Mouse (Mus musculus): ENCODE results near the gene Ptprf. TPM values are rescaled to one million over a fixed set of nuclear protein-coding genes. Genes with fewer than 3 reads are reported as not detected.

Gene Ptprf
- polyA plus RNA-seq, 1 experiment from 2014 or later = 65.1 TPM

DNA sequence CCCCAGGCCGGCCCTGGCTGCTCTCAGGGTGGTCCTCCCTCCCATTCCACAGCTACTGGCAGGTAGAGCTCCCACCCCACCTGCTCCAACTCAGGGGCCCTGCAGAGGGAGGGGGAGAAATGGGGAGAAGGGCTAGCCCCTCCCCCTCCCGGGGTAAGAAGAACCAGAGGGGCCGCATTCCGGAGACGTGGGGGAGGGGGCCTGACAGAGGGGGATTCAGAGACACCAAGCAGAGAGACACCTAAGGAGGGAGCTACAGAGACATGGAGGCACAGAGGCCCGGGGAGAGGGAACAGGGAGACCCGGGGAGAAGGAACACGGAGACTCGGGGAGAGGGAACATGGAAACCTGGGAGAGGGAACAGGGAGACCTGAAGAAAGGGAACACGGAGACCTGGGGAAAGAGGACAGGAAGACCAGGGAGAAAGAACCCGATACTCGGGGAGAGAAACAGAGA, 1.2 kb downstream of the Ptprf start:
- ATAC-seq (peak; percentile 8; the same call in 1 of the 2 replicates), DNase-seq (ENCODE audit: low spot score) (no peak)
- peak overlapping the region; percentile 75 for H3K4me3 ChIP-seq (ENCODE audit: low read depth, low read length)
- H3K36me3 ChIP-seq (ENCODE audit: insufficient read depth, low read length) = no peaks in the 10 kb centered on the region
- H3K27ac ChIP-seq (ENCODE audit: low read length) = peak overlapping the region; percentile 84
- no peak for TF ChIP-seq CTCF (IDR thresholded peaks at IDR 0.05)
- TF ChIP-seq EP300 (IDR thresholded peaks at IDR 0.05) = no peak
- peak overlapping the region; percentile 93 for H3K4me2 ChIP-seq (replicated peaks; ENCODE audit: low read depth, low read length)
- H3K27me3 ChIP-seq (replicated peaks; ENCODE audit: insufficient read depth, low read length) = no peaks in the 10 kb centered on the region
- H3K9me3 ChIP-seq (ENCODE audit: low read length) = no peaks in the 10 kb centered on the region
- 2% methylated on average over 11 of the region's 12 CpGs for WGBS
- H3K9ac ChIP-seq (replicated peaks; ENCODE audit: low read depth) = peak overlapping the region; percentile 57
- H3K4me1 ChIP-seq (ENCODE audit: insufficient read depth, low read depth, low read length) = no peaks in the 10 kb centered on the region

- no peaks in the 10 kb centered on the region for H3K27me3 ChIP-seq (replicated peaks; ENCODE audit: insufficient read depth, low read length)
- no peaks in the 10 kb centered on the region for H3K9me3 ChIP-seq (ENCODE audit: low read length)
- peak overlapping the region; percentile 75 for H3K4me3 ChIP-seq (ENCODE audit: low read depth, low read length)
- no peak for ATAC-seq
- no peak for DNase-seq (ENCODE audit: low spot score)
- peak overlapping the region; percentile 57; the same call in 1 of the 2 replicates for H3K9ac ChIP-seq (replicated peaks; ENCODE audit: low read depth)
- peak overlapping the region; percentile 93 for H3K4me2 ChIP-seq (replicated peaks; ENCODE audit: low read depth, low read length)
- H3K4me1 ChIP-seq (ENCODE audit: insufficient read depth, low read depth, low read length) = no peaks in the 10 kb centered on the region
- no peaks in the 10 kb centered on the region for H3K36me3 ChIP-seq (ENCODE audit: insufficient read depth, low read length)
- 50% methylated on average over 5 of the region's 5 CpGs for WGBS
- TF ChIP-seq EP300 (IDR thresholded peaks at IDR 0.05) = no peak
- no peak for TF ChIP-seq CTCF (IDR thresholded peaks at IDR 0.05)
- H3K27ac ChIP-seq (ENCODE audit: low read length) = 0 out of 2 replicates have a peak overlapping the region, but pooled peaks have one; percentile 2
These were observed 1.9 kb downstream of the Ptprf start for GRCm38 (mm10) chr4:118289266-118289665.

GRCm38 (mm10) chr4:118288531-118288930, 2.7 kb downstream of the Ptprf start:
- Histone ChIP-seq H3K4me2 (replicated peaks; ENCODE audit: low read depth, low read length) (peak overlapping the region; percentile 93), H3K9me3 (ENCODE audit: low read length) (no peaks in the 10 kb centered on the region), H3K4me1 (ENCODE audit: insufficient read depth, low read depth, low read length) (no peaks in the 10 kb centered on the region), H3K4me3 (ENCODE audit: low read depth, low read length) (no peak overlapping the region; the same call in 1 of the 2 replicates), H3K9ac (replicated peaks; ENCODE audit: low read depth) (no peak overlapping the region), H3K36me3 (ENCODE audit: insufficient read depth, low read length) (no peaks in the 10 kb centered on the region), H3K27me3 (replicated peaks; ENCODE audit: insufficient read depth, low read length) (no peaks in the 10 kb centered on the region), H3K27ac (ENCODE audit: low read length) (0 out of 2 replicates have a peak overlapping the region, but pooled peaks have one; percentile 2)
- 43% methylated on average over 6 of the region's 6 CpGs for WGBS
- TF ChIP-seq CTCF (IDR thresholded peaks at IDR 0.05) = no peak
- TF ChIP-seq EP300 (IDR thresholded peaks at IDR 0.05) = no peak
- DNase-seq (ENCODE audit: low spot score) (no peak), ATAC-seq (no peak)

GRCm38 (mm10) chr4:118286202-118286601, 5.0 kb downstream of the Ptprf start:
- DNase-seq (ENCODE audit: low spot score) (no peak), ATAC-seq (0 out of 2 replicates have a peak, but pooled peaks have one; percentile 2)
- H3K9me3 ChIP-seq (ENCODE audit: low read length) = no peaks in the 10 kb centered on the region
- no peaks in the 10 kb centered on the region for H3K27me3 ChIP-seq (replicated peaks; ENCODE audit: insufficient read depth, low read length)
- 0 out of 2 replicates have a peak overlapping the region, but pooled peaks have one; percentile 9 for H3K4me2 ChIP-seq (replicated peaks; ENCODE audit: low read depth, low read length)
- no peaks in the 10 kb centered on the region for H3K36me3 ChIP-seq (ENCODE audit: insufficient read depth, low read length)
- 50% methylated on average over 5 of the region's 5 CpGs for WGBS
- peak overlapping the region; percentile 20; the same call in 1 of the 2 replicates for H3K27ac ChIP-seq (ENCODE audit: low read length)
- no peak for TF ChIP-seq CTCF (IDR thresholded peaks at IDR 0.05)
- TF ChIP-seq EP300 (IDR thresholded peaks at IDR 0.05) = peak; percentile 17; the same call in 1 of the 2 replicates
- H3K9ac ChIP-seq (replicated peaks; ENCODE audit: low read depth) = no peak overlapping the region
- H3K4me1 ChIP-seq (ENCODE audit: insufficient read depth, low read depth, low read length) = 0 out of 2 replicates have a peak, but pooled peaks cover 3% of the 10 kb centered on the region
- H3K4me3 ChIP-seq (ENCODE audit: low read depth, low read length) = no peak overlapping the region

DNA sequence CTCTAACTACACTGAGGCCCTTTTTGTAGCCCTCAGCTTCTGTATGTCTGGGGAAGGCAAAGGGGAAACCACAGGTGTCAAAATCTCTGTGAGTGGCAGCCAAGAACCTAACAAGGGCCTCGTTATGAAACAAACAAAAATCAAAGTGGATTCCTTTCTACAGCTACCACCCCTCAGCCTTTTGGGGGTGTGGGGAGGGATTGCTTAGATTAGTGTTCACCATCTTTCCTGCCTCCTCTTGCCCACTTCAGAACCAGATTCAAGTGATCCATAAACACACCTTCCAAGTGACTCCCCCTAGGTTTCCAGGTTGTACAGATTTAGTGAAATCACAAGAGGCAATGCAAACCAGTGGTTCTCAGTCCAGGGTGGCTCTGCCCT, 9.0 kb downstream of the Ptprf start:
- Histone ChIP-seq H3K4me3 (ENCODE audit: low read depth, low read length) (no peak overlapping the region), H3K27me3 (replicated peaks; ENCODE audit: insufficient read depth, low read length) (no peaks in the 10 kb centered on the region), H3K9me3 (ENCODE audit: low read length) (no peaks in the 10 kb centered on the region), H3K9ac (replicated peaks; ENCODE audit: low read depth) (no peak overlapping the region), H3K27ac (ENCODE audit: low read length) (peak overlapping the region; percentile 52), H3K4me1 (ENCODE audit: insufficient read depth, low read depth, low read length) (peaks cover 9% of the 10 kb centered on the region; the same call in 1 of the 2 replicates), H3K4me2 (replicated peaks; ENCODE audit: low read depth, low read length) (no peak overlapping the region), H3K36me3 (ENCODE audit: insufficient read depth, low read length) (no peaks in the 10 kb centered on the region)
- ATAC-seq (peak; percentile 52), DNase-seq (ENCODE audit: low spot score) (peak; percentile 62)
- 6% methylated on average over 1 of the region's 1 CpGs for WGBS
- peak; percentile 51; the same call in 1 of the 2 replicates for TF ChIP-seq EP300 (IDR thresholded peaks at IDR 0.05)
- TF ChIP-seq CTCF (IDR thresholded peaks at IDR 0.05) = no peak

GRCm38 (mm10) chr4:118281444-118282181, 9.6 kb downstream of the Ptprf start:
- H3K9ac ChIP-seq (replicated peaks; ENCODE audit: low read depth) = no peak overlapping the region
- no peak for TF ChIP-seq EP300 (IDR thresholded peaks at IDR 0.05)
- no peak for TF ChIP-seq CTCF (IDR thresholded peaks at IDR 0.05)
- WGBS = 67% methylated on average over 13 of the region's 13 CpGs

More at GRCm38 (mm10) chr4:118281444-118282181, 9.6 kb downstream of the Ptprf start:
- H3K9me3 ChIP-seq (ENCODE audit: low read length) = no peaks in the 10 kb centered on the region
- H3K27me3 ChIP-seq (replicated peaks; ENCODE audit: insufficient read depth, low read length) = no peaks in the 10 kb centered on the region
- peaks cover 14% of the 10 kb centered on the region; the same call in 1 of the 2 replicates for H3K4me1 ChIP-seq (ENCODE audit: insufficient read depth, low read depth, low read length)
- H3K4me3 ChIP-seq (ENCODE audit: low read depth, low read length) = no peak overlapping the region
- H3K36me3 ChIP-seq (ENCODE audit: insufficient read depth, low read length) = no peaks in the 10 kb centered on the region
- no peak overlapping the region for H3K4me2 ChIP-seq (replicated peaks; ENCODE audit: low read depth, low read length)
- ATAC-seq (no peak), DNase-seq (ENCODE audit: low spot score) (no peak)
- H3K27ac ChIP-seq (ENCODE audit: low read length) = peak overlapping the region; percentile 52

Data from lung, postnatal 0 days (tissue).